ENCODE assay signal across 32 mouse cellular contexts in the genomic region with DNA sequence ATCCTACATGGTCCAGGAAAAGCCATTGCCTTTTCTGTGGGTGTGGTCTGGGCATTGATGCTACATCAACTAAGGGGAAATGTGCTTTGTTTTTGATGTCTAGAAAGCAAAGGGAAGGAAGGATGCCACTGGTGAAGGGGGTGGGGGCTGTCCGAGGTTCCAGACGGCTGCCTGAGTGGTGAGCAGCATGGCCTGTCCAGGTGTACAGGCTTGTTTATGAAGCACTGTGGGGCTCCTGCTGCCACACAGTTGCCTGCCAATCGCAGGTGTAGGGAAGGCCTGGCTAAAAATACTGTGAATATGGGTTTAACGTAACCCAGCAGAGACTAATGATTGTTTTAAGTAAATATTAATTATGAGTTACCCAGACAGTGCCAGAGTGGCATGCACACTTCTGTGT.
"Had no signal": no experiment of that assay in that cellular context is flagged by ENCODE, and none has a peak within 500 bp of the region (broad histone marks: within the 10 kb centered on the region; RNA-seq: fewer than 3 reads in every experiment).

No protein-coding gene starts in this region.

- H3K4me3 ChIP-seq: limb, embryonic 10.5 days; limb, embryonic 12.5 days; limb, embryonic 13.5 days; limb, embryonic 15.5 days; liver, embryonic 12.5 days; liver, embryonic 13.5 days; liver, embryonic 15.5 days; lung, embryonic 15.5 days; megakaryocyte, embryonic 14.5 days; midbrain, embryonic 10.5 days; midbrain, embryonic 12.5 days; midbrain, embryonic 13.5 days; midbrain, embryonic 15.5 days; myocyte; neural tube, embryonic 12.5 days had no signal

- DNase-seq: left cerebral cortex, postnatal 4 days; liver; liver, embryonic 13.5 days; liver, postnatal 0 days; lung, adult 18-20 months; lung, adult 2 months; lung, embryonic 14.5 days; lung, postnatal 10 days; lung, postnatal 14 days; lung, postnatal 36 days; lung, postnatal 4 days; midbrain, embryonic 14.5 days had no signal

- H3K9ac ChIP-seq: limb, embryonic 12.5 days; limb, embryonic 13.5 days; limb, embryonic 15.5 days; liver, embryonic 12.5 days; liver, embryonic 13.5 days; liver, embryonic 14.5 days; liver, embryonic 15.5 days; liver, postnatal 0 days; lung, embryonic 14.5 days; lung, embryonic 15.5 days; midbrain, embryonic 12.5 days; midbrain, embryonic 13.5 days; midbrain, embryonic 15.5 days; neural tube, embryonic 12.5 days had no signal

- H3K27ac ChIP-seq: limb, embryonic 10.5 days; limb, embryonic 12.5 days; limb, embryonic 13.5 days; limb, embryonic 15.5 days; liver, embryonic 12.5 days; liver, embryonic 13.5 days; liver, embryonic 14.5 days; liver, embryonic 15.5 days; lung, embryonic 15.5 days; macrophage; midbrain, embryonic 10.5 days; midbrain, embryonic 12.5 days; midbrain, embryonic 13.5 days; midbrain, embryonic 15.5 days; neural tube, embryonic 12.5 days had no signal

- H3K4me1 ChIP-seq: liver, embryonic 12.5 days; liver, embryonic 13.5 days; liver, embryonic 15.5 days; lung, embryonic 15.5 days had no signal

- ATAC-seq: liver, embryonic 12.5 days; liver, postnatal 0 days; lung, postnatal 0 days; midbrain, embryonic 13.5 days; midbrain, embryonic 15.5 days; midbrain, embryonic 16.5 days had no signal

- H3K4me2 ChIP-seq: limb, embryonic 12.5 days; limb, embryonic 13.5 days; limb, embryonic 15.5 days; liver, embryonic 11.5 days; liver, embryonic 12.5 days; liver, embryonic 13.5 days; liver, embryonic 15.5 days; lung, embryonic 14.5 days; lung, embryonic 15.5 days; midbrain, embryonic 11.5 days; midbrain, embryonic 12.5 days; midbrain, embryonic 13.5 days; midbrain, embryonic 15.5 days; neural tube, embryonic 12.5 days had no signal

- H3K36me3 ChIP-seq: limb, embryonic 10.5 days; limb, embryonic 12.5 days; limb, embryonic 13.5 days; limb, embryonic 15.5 days; liver, embryonic 12.5 days; liver, embryonic 13.5 days; liver, embryonic 15.5 days; lung, embryonic 15.5 days; midbrain, embryonic 10.5 days; midbrain, embryonic 12.5 days; midbrain, embryonic 13.5 days; midbrain, embryonic 15.5 days; neural tube, embryonic 12.5 days had no signal

- H3K27me3 ChIP-seq: limb, embryonic 12.5 days; limb, embryonic 13.5 days; limb, embryonic 15.5 days; liver, embryonic 12.5 days; liver, embryonic 13.5 days; liver, embryonic 15.5 days; lung, embryonic 15.5 days; midbrain, embryonic 12.5 days; midbrain, embryonic 13.5 days; midbrain, embryonic 15.5 days; neural tube, embryonic 12.5 days had no signal

- H3K9me3 ChIP-seq: limb, embryonic 10.5 days; limb, embryonic 12.5 days; limb, embryonic 13.5 days; limb, embryonic 15.5 days; liver, embryonic 12.5 days; liver, embryonic 13.5 days; liver, embryonic 15.5 days; lung, embryonic 15.5 days; megakaryocyte, embryonic 14.5 days; midbrain, embryonic 10.5 days; midbrain, embryonic 12.5 days; midbrain, embryonic 13.5 days; midbrain, embryonic 15.5 days; neural tube, embryonic 12.5 days had no signal
